Mouse (Mus musculus): Measurements from ENCODE around the gene Rasgrp2.

DNA sequence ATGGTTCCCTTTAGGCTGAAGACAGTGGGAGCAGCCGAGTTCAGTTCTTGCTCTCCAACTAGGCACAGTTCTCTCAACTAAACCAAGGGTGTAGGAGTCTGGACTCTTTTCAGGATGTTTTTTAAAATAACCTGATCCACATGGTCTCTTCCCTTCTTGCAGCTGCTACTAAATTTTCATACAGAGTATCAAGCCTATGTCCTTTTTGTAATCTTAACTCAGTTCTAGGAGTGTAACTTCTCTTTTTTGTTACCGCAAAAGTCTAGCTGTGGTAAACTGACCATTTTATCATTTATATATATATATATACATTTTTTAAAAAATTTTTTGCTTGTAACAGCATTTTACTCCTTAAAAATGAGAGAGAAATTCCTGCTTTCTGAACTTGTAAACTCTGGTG lies 29.0 kb upstream of the Rasgrp2 start:
- TF ChIP-seq FLI1 (IDR thresholded peaks at IDR 0.05; ENCODE audit: low read length) (no peak), GATA1 (IDR thresholded peaks at IDR 0.05; ENCODE audit: borderline replicate concordance, low read length) (no peak)

Data from megakaryocyte, embryonic 14.5 days (primary cell).